ENCODE assay signal across 9 mouse cellular contexts in genomic region chr4:127619870-127620269, GRCm38 (mm10).
A peak's percentile ranks its signal among the peaks of the same experiment; 100 is the strongest.
DNase-seq lines count a peak whose midpoint lies in the region; ATAC-seq and TF ChIP-seq lines count a peak whose summit lies in the region.
"Had no signal": no experiment of that assay in that cellular context is flagged by ENCODE, and none has a peak within 500 bp of the region (broad histone marks: within the 10 kb centered on the region; RNA-seq: fewer than 3 reads in every experiment).

No protein-coding gene starts in this region.

- no peak for TF ChIP-seq CTCF in ES-Bruce4 (IDR thresholded peaks at IDR 0.05; ENCODE audit: low read depth, low read length)
- TF ChIP-seq CTCF in liver, adult 2 months (IDR thresholded peaks at IDR 0.05; ENCODE audit: low read depth, low read length), result no peak

- H3K36me3 ChIP-seq in forebrain, embryonic 11.5 days (ENCODE audit: control insufficient read depth, insufficient read depth, low read length), result no peaks in the 10 kb centered on the region
- no peaks in the 10 kb centered on the region for H3K36me3 ChIP-seq in forebrain, embryonic 16.5 days (ENCODE audit: control insufficient read depth, insufficient read depth)
- H3K36me3 ChIP-seq in ES-Bruce4 (ENCODE audit: control insufficient read depth, insufficient read depth, low read length, poor library complexity, severe bottlenecking), result no peaks in the 10 kb centered on the region
- no peaks in the 10 kb centered on the region for H3K36me3 ChIP-seq in embryonic facial prominence, embryonic 13.5 days
- H3K36me3 ChIP-seq in liver, adult 2 months (ENCODE audit: control insufficient read depth, insufficient read depth, low read length), result no peaks in the 10 kb centered on the region
- H3K36me3 ChIP-seq: midbrain, embryonic 12.5 days had no signal

- no peak overlapping the region for H3K4me2 ChIP-seq in forebrain, embryonic 11.5 days (ENCODE audit: low read depth, low read length, severe bottlenecking)
- H3K4me2 ChIP-seq in forebrain, embryonic 16.5 days (ENCODE audit: low read length), result no peak overlapping the region
- H3K4me2 ChIP-seq in embryonic facial prominence, embryonic 13.5 days, result no peak overlapping the region
- H3K4me2 ChIP-seq: midbrain, embryonic 12.5 days had no signal

- TF ChIP-seq POLR2A in ES-Bruce4 (IDR thresholded peaks at IDR 0.05; ENCODE audit: insufficient read depth, low read length), result no peak
- no peak for TF ChIP-seq POLR2A in liver, adult 2 months (IDR thresholded peaks at IDR 0.05; ENCODE audit: extremely low read depth, insufficient read depth, low read length)

- no peaks in the 10 kb centered on the region for H3K79me2 ChIP-seq in liver, adult 2 months (ENCODE audit: control insufficient read depth, insufficient read depth, low read length)

- no peaks in the 10 kb centered on the region for H3K4me1 ChIP-seq in forebrain, embryonic 11.5 days (replicated peaks; ENCODE audit: control insufficient read depth, insufficient read depth, low read length)
- no peaks in the 10 kb centered on the region for H3K4me1 ChIP-seq in forebrain, embryonic 16.5 days (replicated peaks; ENCODE audit: control insufficient read depth, insufficient read depth, low read length)
- no peaks in the 10 kb centered on the region for H3K4me1 ChIP-seq in ES-Bruce4 (ENCODE audit: control insufficient read depth, insufficient read depth, low read length)
- no peaks in the 10 kb centered on the region for H3K4me1 ChIP-seq in embryonic facial prominence, embryonic 13.5 days
- no peaks in the 10 kb centered on the region for H3K4me1 ChIP-seq in liver, adult 2 months (ENCODE audit: control insufficient read depth, insufficient read depth, low read length)
- H3K4me1 ChIP-seq: midbrain, embryonic 12.5 days had no signal

- H3K9ac ChIP-seq in forebrain, embryonic 11.5 days (ENCODE audit: low read length), result no peak overlapping the region
- no peak overlapping the region for H3K9ac ChIP-seq in forebrain, embryonic 16.5 days (replicated peaks; ENCODE audit: low read depth, low read length)
- no peak overlapping the region for H3K9ac ChIP-seq in ES-Bruce4 (ENCODE audit: low read depth, poor library complexity, severe bottlenecking)
- H3K9ac ChIP-seq in embryonic facial prominence, embryonic 13.5 days, result no peak overlapping the region
- no peak overlapping the region for H3K9ac ChIP-seq in liver, adult 2 months (ENCODE audit: low read depth, low read length)
- H3K9ac ChIP-seq: midbrain, embryonic 12.5 days had no signal

- no peak overlapping the region for H3K27ac ChIP-seq in forebrain, embryonic 11.5 days (ENCODE audit: low read depth, low read length)
- no peak overlapping the region for H3K27ac ChIP-seq in forebrain, embryonic 16.5 days (ENCODE audit: low read length)
- no peak overlapping the region for H3K27ac ChIP-seq in ES-Bruce4 (ENCODE audit: insufficient read depth, low read length)
- H3K27ac ChIP-seq in embryonic facial prominence, embryonic 13.5 days, result no peak overlapping the region
- H3K27ac ChIP-seq in liver, adult 2 months (replicated peaks; ENCODE audit: insufficient read depth, low read depth, low read length), result no peak overlapping the region
- H3K27ac ChIP-seq: midbrain, embryonic 12.5 days had no signal

- DNase-seq in forebrain, embryonic 11.5 days (ENCODE audit: low spot score), result peak; percentile 62
- peak; percentile 1 for DNase-seq in liver, adult 2 months (ENCODE audit: extremely low read depth, low read depth, low spot score)
- DNase-seq in layer of hippocampus, postnatal 10 days (ENCODE audit: low spot score in 2 of 2), result no peak
- DNase-seq in gastrocnemius, postnatal 25 days, result no peak

- H3K27me3 ChIP-seq in forebrain, embryonic 11.5 days (ENCODE audit: control insufficient read depth, insufficient read depth, low read length), result no peaks in the 10 kb centered on the region
- H3K27me3 ChIP-seq in forebrain, embryonic 16.5 days (replicated peaks; ENCODE audit: control insufficient read depth, insufficient read depth, low read length), result no peaks in the 10 kb centered on the region
- no peaks in the 10 kb centered on the region for H3K27me3 ChIP-seq in ES-Bruce4 (ENCODE audit: control insufficient read depth, insufficient read depth, low read length, poor library complexity, severe bottlenecking)
- H3K27me3 ChIP-seq in embryonic facial prominence, embryonic 13.5 days, result no peaks in the 10 kb centered on the region
- H3K27me3 ChIP-seq in liver, adult 2 months (ENCODE audit: control insufficient read depth, insufficient read depth, low read length), result no peaks in the 10 kb centered on the region
- H3K27me3 ChIP-seq: midbrain, embryonic 12.5 days had no signal

- ATAC-seq in forebrain, embryonic 11.5 days (replicated peaks; ENCODE audit: low FRiP score), result no peak
- no peak for ATAC-seq in forebrain, embryonic 16.5 days
- ATAC-seq in embryonic facial prominence, embryonic 13.5 days (ENCODE audit: insufficient number of reproducible peaks, insufficient read depth, low FRiP score, low TSS enrichment, low read depth), result 0 out of 2 replicates have a peak, but pooled peaks have one; percentile 56
- no peak for ATAC-seq in megakaryocyte progenitor cell, adult 5-6 weeks (replicated peaks; ENCODE audit: poor library complexity)

- no peak overlapping the region for H3K4me3 ChIP-seq in forebrain, embryonic 11.5 days (ENCODE audit: low read depth, low read length)
- H3K4me3 ChIP-seq in forebrain, embryonic 16.5 days (replicated peaks; ENCODE audit: low read length), result no peak overlapping the region
- no peak overlapping the region for H3K4me3 ChIP-seq in ES-Bruce4 (ENCODE audit: low read depth, low read length)
- no peak overlapping the region for H3K4me3 ChIP-seq in embryonic facial prominence, embryonic 13.5 days
- H3K4me3 ChIP-seq in liver, adult 2 months (ENCODE audit: insufficient read depth, low read depth, low read length), result no peak overlapping the region
- H3K4me3 ChIP-seq: midbrain, embryonic 12.5 days had no signal

- no peaks in the 10 kb centered on the region for H3K9me3 ChIP-seq in forebrain, embryonic 11.5 days (ENCODE audit: control insufficient read depth, low read length)
- H3K9me3 ChIP-seq in forebrain, embryonic 16.5 days (ENCODE audit: control insufficient read depth, low read length), result no peaks in the 10 kb centered on the region
- H3K9me3 ChIP-seq in ES-Bruce4 (replicated peaks; ENCODE audit: control insufficient read depth, insufficient read depth, low read length, poor library complexity, severe bottlenecking), result no peaks in the 10 kb centered on the region
- no peaks in the 10 kb centered on the region for H3K9me3 ChIP-seq in embryonic facial prominence, embryonic 13.5 days
- H3K9me3 ChIP-seq: midbrain, embryonic 12.5 days had no signal

- TF ChIP-seq EP300 in ES-Bruce4 (IDR thresholded peaks at IDR 0.05; ENCODE audit: insufficient read depth, low read depth, low read length), result peak; percentile 34; the same call in 1 of the 2 replicates

- 10% methylated on average over 14 of the region's 14 CpGs for WGBS in forebrain, embryonic 11.5 days
- 12% methylated on average over 14 of the region's 14 CpGs for WGBS in forebrain, embryonic 16.5 days
- 2% methylated on average over 14 of the region's 14 CpGs for WGBS in embryonic facial prominence, embryonic 13.5 days
- WGBS in liver, adult 2 months, result 8% methylated on average over 14 of the region's 14 CpGs

Comparison
In these comparisons a context has a peak if more than half of its experiments do, and no peak if none do; other contexts are left out.
1. DNase-seq: peak in forebrain, embryonic 11.5 days (single experiment) and liver, adult 2 months (single experiment); none in layer of hippocampus, postnatal 10 days (0 of 2) and gastrocnemius, postnatal 25 days (single experiment).